Mouse (Mus musculus): ENCODE measurements around the gene Tax1bp1.

GRCm38 (mm10) chr6:52790316-52790715 lies 76.8 kb downstream of the Tax1bp1 start:
- TF ChIP-seq CTCF (IDR thresholded peaks at IDR 0.05; ENCODE audit: insufficient read depth, low read depth, low read length) (no peak), POLR2A (IDR thresholded peaks at IDR 0.05; ENCODE audit: insufficient read depth, low read depth, low read length) (no peak)

Data from olfactory bulb, adult 2 months (tissue).